Mouse (Mus musculus): ENCODE data around the gene Ndufv3. TPM values are rescaled to one million over a fixed set of nuclear protein-coding genes. Genes with fewer than 3 reads are reported as not detected.
A peak's percentile ranks its signal among the peaks of the same experiment; 100 is the strongest.
"Not testable (repeated sequence)": the region's sequence is repeated elsewhere in the genome, so short reads cannot be mapped to it uniquely, and the experiment has no call there.

The Ndufv3 gene
- polyA plus RNA-seq, 1 experiment, result 101 TPM

DNA sequence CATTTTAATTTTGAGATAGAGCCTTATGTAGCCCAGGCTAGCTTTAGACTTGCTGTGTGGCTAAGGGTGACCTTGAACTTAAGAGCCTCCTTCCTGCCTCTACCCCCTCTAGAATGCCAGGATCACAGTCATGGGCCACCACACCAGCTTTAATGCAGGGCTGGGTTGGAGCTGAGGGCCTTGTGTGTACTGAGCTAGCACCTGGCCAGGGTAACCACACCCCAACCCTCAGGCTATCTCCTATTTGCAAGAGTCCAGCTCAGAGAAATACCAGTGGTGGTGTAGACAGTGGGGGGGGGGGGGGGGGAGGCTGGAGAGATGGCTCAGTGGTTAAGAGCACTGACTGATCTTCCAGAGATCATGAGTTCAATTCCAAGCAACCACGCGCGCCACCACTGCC is 5.9 kb downstream of the Ndufv3 start:
- no peak overlapping the region for H3K4me3 ChIP-seq (replicated peaks; ENCODE audit: extremely low read depth, low read depth, low read length)
- no peak for TF ChIP-seq CTCF (IDR thresholded peaks at IDR 0.05; ENCODE audit: insufficient read depth, low read length)
- TF ChIP-seq POLR2A (IDR thresholded peaks at IDR 0.05; ENCODE audit: borderline replicate concordance, extremely low read depth, low read depth, low read length), result no peak
- WGBS, result 100% methylated on average over 3 of the region's 3 CpGs

DNA sequence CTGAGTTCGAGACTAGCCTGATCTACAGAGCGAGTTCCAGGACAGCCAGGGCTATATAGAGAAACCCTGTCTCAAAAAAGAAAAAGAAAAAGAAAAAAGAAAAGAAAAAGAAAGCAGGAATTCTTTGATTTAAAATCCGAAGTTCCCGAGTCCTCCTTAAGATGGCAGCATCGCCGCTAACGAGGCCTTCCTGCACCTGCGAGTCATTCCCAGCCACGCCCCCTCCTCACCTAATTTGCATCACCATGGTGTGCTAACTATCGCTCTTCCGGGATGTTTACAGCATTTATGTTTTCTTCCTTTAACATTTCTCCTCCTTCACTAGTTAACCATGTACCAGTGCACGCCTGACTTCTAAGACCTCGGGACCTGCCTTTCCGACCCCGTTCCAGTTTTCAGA is 9.4 kb downstream of the Ndufv3 start:
- Histone ChIP-seq H3K4me3 (replicated peaks; ENCODE audit: extremely low read depth, low read depth, low read length) (no peak overlapping the region), H3K4me1 (ENCODE audit: control insufficient read depth, insufficient read depth, low read length) (no peaks in the 10 kb centered on the region)
- DNase-seq, result peak; percentile 31
- 44% methylated on average over 15 of the region's 15 CpGs for WGBS
- TF ChIP-seq CTCF (IDR thresholded peaks at IDR 0.05; ENCODE audit: insufficient read depth, low read length) (peak; percentile 49; the same call in 1 of the 2 replicates), POLR2A (IDR thresholded peaks at IDR 0.05; ENCODE audit: borderline replicate concordance, extremely low read depth, low read depth, low read length) (no peak)

More for the DNA sequence above, 5.9 kb downstream of the Ndufv3 start:
- H3K4me1 ChIP-seq (ENCODE audit: control insufficient read depth, insufficient read depth, low read length), result no peaks in the 10 kb centered on the region; the same call in 1 of the 2 replicates
- no peak for DNase-seq

DNA sequence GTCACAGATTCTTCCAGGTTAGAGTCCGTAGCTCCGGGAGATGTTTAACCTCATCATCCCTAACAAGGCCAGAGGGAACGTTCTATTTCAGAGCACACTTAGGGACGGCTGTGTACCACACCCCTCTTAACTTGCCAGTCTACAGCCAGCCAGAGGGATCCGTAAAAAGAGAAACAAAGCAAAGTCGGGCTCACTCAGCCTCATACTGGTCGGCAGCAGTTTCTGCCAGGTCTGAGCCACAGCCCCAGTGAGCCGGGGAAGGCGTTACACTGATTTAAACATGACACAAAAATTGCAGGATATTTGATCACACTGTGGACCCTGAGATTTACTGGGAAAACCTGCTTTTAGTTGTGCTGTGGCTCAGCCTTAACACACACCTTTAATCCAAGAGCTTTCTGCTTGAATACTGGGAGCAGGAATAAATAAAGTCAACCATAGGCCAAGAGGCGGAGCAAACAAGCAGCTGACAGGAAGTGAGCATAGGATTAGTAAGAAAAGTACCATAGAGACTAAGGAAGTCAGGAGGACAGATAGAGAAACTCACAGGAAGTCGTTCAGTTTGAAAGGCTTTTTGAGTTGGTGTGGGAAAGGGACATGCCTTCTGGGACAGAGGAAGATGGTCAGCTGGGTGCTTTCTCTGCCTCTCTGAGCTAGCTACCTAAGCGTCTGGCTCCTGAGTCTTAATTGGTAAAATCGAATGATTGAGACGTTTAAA is 11.7 kb downstream of the Ndufv3 start:
- TF ChIP-seq POLR2A (IDR thresholded peaks at IDR 0.05; ENCODE audit: borderline replicate concordance, extremely low read depth, low read depth, low read length) (no peak), CTCF (IDR thresholded peaks at IDR 0.05; ENCODE audit: insufficient read depth, low read length) (no peak)
- WGBS, result 82% methylated on average over 14 of the region's 14 CpGs
- Histone ChIP-seq H3K4me1 (ENCODE audit: control insufficient read depth, insufficient read depth, low read length) (peaks cover 9% of the 10 kb centered on the region), H3K4me3 (replicated peaks; ENCODE audit: extremely low read depth, low read depth, low read length) (no peak overlapping the region)
- no peak for DNase-seq

DNA sequence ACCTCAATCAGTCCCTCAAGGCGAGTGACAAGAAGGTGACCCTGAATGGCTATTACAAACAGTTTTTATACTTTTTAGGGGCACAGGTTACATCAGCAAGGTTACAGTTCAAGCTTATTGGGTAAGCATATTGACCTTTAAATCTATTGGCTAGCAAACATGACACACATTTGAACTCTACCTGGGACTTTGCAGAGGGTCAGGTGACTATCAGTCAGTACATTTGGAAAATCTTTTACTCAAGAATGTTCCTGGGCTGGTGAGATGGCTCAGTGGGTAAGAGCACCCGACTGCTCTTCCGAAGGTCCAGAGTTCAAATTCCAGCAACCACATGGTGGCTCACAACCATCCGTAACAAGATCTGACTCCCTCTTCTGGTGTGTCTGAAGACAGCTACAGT is 12.4 kb downstream of the Ndufv3 start:
- not testable (repeated sequence) for H3K4me3 ChIP-seq (replicated peaks; ENCODE audit: extremely low read depth, low read depth, low read length)

DNA sequence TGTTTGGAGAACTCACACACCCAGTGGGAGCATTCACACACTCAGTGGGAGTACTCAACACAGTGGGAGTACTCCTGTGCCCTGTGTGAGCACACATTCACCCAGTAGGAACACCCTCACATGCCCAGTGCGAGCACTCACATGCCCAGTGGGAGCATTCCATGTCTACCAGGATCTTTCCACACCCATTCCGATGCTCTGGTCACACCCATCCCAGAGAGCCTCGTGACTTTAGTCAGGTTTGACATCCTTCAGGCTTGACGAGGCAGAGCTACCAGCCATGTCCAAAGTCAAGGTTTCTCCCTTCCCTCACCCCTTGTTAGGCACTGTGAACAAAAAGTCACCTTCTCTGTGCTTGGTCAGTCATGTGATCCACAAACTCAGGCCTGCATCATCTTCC is 15.4 kb downstream of the Ndufv3 start:
- DNase-seq, result no peak

More for the DNA sequence above, 12.4 kb downstream of the Ndufv3 start:
- H3K4me1 ChIP-seq (ENCODE audit: control insufficient read depth, insufficient read depth, low read length); DNase-seq: not testable (repeated sequence)
- WGBS, result 85% methylated on average over 4 of the region's 4 CpGs

DNA sequence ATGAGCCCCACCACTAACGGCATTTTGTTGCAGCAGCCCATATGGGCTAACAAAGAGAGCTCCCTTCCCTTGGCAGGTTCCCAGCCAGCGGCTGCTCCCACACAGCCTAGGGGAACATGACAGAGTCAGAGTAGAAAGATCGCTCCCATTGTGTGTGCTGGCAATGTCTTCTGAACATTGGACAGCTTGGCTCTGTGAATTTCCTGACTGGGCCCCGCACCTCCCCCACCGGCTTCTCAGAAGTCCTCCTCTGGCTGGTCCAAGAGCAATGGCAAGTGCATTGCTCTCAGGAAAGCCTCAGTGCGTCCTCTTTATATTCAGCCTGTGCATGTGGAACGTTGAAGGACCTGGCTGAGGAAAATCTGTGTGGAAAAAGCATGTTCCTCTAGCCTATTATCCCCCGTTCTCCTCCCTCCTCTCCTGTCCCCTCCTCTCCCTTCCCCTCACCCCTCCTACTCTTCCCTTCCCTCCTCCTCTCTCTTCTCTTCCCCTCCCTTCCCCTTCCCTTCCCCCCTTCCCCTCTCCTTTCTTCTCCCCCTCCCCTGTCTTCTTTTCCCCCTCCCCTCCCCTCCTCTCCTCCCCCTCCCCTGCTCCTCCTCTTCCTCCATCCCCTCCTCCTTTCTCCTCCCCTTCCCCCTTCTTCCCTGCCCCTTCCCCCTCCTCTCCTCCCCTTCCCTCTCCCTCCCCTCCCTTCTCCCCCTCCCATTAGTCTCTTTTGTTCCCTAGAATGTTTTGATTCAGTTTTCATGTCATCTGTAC is 16.1 kb downstream of the Ndufv3 start:
- DNase-seq, result peak; percentile 32
- WGBS, result 24% methylated on average over 8 of the region's 8 CpGs
- Histone ChIP-seq H3K4me1 (ENCODE audit: control insufficient read depth, insufficient read depth, low read length) (peaks cover 9% of the 10 kb centered on the region), H3K4me3 (replicated peaks; ENCODE audit: extremely low read depth, low read depth, low read length) (no peak overlapping the region)
- no peak for TF ChIP-seq CTCF (IDR thresholded peaks at IDR 0.05; ENCODE audit: insufficient read depth, low read length)
- no peak for TF ChIP-seq POLR2A (IDR thresholded peaks at IDR 0.05; ENCODE audit: borderline replicate concordance, extremely low read depth, low read depth, low read length)

More for the DNA sequence above, 15.4 kb downstream of the Ndufv3 start:
- WGBS, result 36% methylated on average over 4 of the region's 4 CpGs
- no peak for TF ChIP-seq CTCF (IDR thresholded peaks at IDR 0.05; ENCODE audit: insufficient read depth, low read length)
- TF ChIP-seq POLR2A (IDR thresholded peaks at IDR 0.05; ENCODE audit: borderline replicate concordance, extremely low read depth, low read depth, low read length), result no peak
- Histone ChIP-seq H3K4me1 (ENCODE audit: control insufficient read depth, insufficient read depth, low read length) (peaks cover 9% of the 10 kb centered on the region), H3K4me3 (replicated peaks; ENCODE audit: extremely low read depth, low read depth, low read length) (no peak overlapping the region)

DNA sequence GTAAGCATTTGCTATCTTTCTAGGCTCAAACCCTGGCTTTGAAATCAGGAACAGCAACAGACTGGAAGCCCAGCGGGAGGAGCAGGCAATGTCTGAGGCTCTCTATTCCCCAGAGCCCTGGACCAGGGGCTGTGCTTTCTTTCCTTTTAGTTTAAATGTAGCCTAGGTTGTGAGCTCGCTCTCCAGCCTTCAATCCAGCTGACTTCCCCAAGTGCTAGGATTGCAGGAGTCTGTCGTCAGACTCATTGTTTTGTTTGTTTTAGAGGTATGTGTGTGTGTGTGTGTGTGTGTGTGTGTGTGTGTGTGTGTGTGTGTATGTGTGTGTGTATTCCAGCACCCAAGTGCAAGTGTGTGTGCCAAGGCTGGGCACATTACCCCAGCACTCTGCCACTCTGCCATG is 20.2 kb downstream of the Ndufv3 start:
- Histone ChIP-seq H3K4me1 (ENCODE audit: control insufficient read depth, insufficient read depth, low read length) (peaks cover 9% of the 10 kb centered on the region), H3K4me3 (replicated peaks; ENCODE audit: extremely low read depth, low read depth, low read length) (no peak overlapping the region)
- no peak for DNase-seq
- TF ChIP-seq POLR2A (IDR thresholded peaks at IDR 0.05; ENCODE audit: borderline replicate concordance, extremely low read depth, low read depth, low read length), result no peak
- no peak for TF ChIP-seq CTCF (IDR thresholded peaks at IDR 0.05; ENCODE audit: insufficient read depth, low read length)
- WGBS, result 43% methylated on average over 3 of the region's 3 CpGs

DNA sequence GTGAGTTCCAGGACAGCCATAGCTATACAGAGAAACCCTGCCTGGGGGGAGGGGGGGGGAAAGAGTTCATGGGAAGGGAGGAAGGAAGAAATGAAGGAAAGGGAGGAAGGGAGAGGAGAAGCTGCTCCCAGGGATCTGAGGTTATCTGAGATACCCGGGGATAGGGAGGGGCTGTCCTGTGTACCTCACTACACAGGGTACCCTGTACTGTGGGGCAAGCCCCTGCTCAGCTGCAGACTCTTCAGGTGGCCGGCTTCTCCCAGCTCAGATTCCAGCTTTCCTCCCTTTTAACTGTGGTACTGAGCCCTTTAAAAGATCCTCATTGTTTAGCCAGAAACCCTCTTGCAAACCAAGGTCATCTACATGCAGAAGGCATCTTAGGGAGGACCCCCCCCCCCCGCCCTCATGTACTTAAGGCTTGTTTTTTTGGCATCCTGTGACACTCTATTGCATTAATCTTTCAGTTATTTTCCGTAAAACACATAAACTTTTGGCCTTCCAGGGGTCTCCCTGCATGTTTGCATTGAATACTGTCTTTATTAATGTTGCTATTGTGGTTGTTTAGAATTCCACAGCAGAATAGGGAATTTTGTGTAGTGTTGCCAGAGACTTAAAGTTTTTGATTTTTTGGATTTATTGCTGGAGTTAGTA is 21.0 kb downstream of the Ndufv3 start:
- DNase-seq, result no peak

DNA sequence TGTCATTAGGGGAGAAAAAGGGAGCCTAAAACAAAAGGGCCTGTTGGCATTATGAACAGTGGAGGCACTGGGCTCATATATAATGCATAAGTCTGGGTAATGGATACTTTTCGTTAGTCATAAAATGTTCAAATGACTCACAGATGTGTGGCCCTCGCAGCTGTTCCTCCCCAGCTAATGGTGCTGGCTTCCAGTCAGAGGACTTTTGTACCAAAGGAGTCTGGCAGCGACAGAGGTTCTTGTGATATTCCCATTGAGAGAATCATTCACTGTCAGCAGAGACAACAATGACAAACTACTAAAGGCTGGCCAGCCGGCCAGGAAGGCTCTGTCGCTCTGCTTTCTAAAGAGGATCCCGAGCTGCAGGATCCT is 21.5 kb downstream of the Ndufv3 start:
- DNase-seq, result no peak
- WGBS, result 52% methylated on average over 6 of the region's 6 CpGs
- Histone ChIP-seq H3K4me1 (ENCODE audit: control insufficient read depth, insufficient read depth, low read length) (no peaks in the 10 kb centered on the region; the same call in 1 of the 2 replicates), H3K4me3 (replicated peaks; ENCODE audit: extremely low read depth, low read depth, low read length) (no peak overlapping the region)
- TF ChIP-seq CTCF (IDR thresholded peaks at IDR 0.05; ENCODE audit: insufficient read depth, low read length) (no peak), POLR2A (IDR thresholded peaks at IDR 0.05; ENCODE audit: borderline replicate concordance, extremely low read depth, low read depth, low read length) (no peak)

More for the DNA sequence above, 21.0 kb downstream of the Ndufv3 start:
- Histone ChIP-seq H3K4me1 (ENCODE audit: control insufficient read depth, insufficient read depth, low read length) (peaks cover 2% of the 10 kb centered on the region), H3K4me3 (replicated peaks; ENCODE audit: extremely low read depth, low read depth, low read length) (no peak overlapping the region)
- 60% methylated on average over 4 of the region's 4 CpGs for WGBS
- no peak for TF ChIP-seq POLR2A (IDR thresholded peaks at IDR 0.05; ENCODE audit: borderline replicate concordance, extremely low read depth, low read depth, low read length)
- no peak for TF ChIP-seq CTCF (IDR thresholded peaks at IDR 0.05; ENCODE audit: insufficient read depth, low read length)
